Mouse (Mus musculus) intestine, embryonic 14.5 days (tissue): ENCODE data around the gene Il23r. TPM values are rescaled to one million over a fixed set of nuclear protein-coding genes. Genes with fewer than 3 reads are reported as not detected.

Experiments
- ATAC-seq: fragments of 200-750 bp; cut with Nextera tagmentation; replicated peaks from 2 replicates; pipeline ENCODE4 v1.8.0; 2017; ENCODE audit warnings: low read depth, moderate number of reproducible peaks, moderate TSS enrichment, moderate library complexity; ENCODE audit not compliant: low FRiP score, low TSS enrichment
- DNase-seq: peaks from one replicate; pipeline ENCODE4 v3.0.0-alpha.2; 2018; ENCODE audit warnings: low spot score
- H3K27ac ChIP-seq: fragments of 300-500 bp; sonication (generic); 2 replicates; pipeline ENCODE4 v1.5.1; 2014; ENCODE audit warnings: low read depth, mild to moderate bottlenecking, control low read depth
- H3K27me3 ChIP-seq: fragments of 300-500 bp; sonication (generic); replicated peaks from 2 replicates; pipeline ENCODE4 v1.6.1; 2014; ENCODE audit warnings: low read length, control low read depth; ENCODE audit not compliant: control insufficient read depth, insufficient read depth
- H3K36me3 ChIP-seq: fragments of 300-500 bp; sonication (generic); 2 replicates; pipeline ENCODE4 v1.6.1; 2014; ENCODE audit warnings: low read length, control low read depth; ENCODE audit not compliant: control insufficient read depth, insufficient read depth
- H3K4me1 ChIP-seq: fragments of 300-500 bp; sonication (generic); replicated peaks from 2 replicates; pipeline ENCODE4 v1.6.1; 2014; ENCODE audit warnings: low read length, control low read depth, mixed read lengths; ENCODE audit not compliant: control insufficient read depth, insufficient read depth
- H3K4me2 ChIP-seq: fragments of 300-500 bp; sonication (generic); 2 replicates; pipeline ENCODE4 v1.6.1; 2014; ENCODE audit warnings: low read length
- H3K4me3 ChIP-seq: fragments of 300-500 bp; sonication (generic); 2 replicates; pipeline ENCODE4 v1.5.1; 2014; ENCODE audit warnings: low read depth, low read length, control low read depth, mixed read lengths
- H3K9ac ChIP-seq: fragments of 300-500 bp; sonication (generic); 2 replicates; pipeline ENCODE4 v1.6.1; 2014; ENCODE audit warnings: mild to moderate bottlenecking, low read length
- H3K9me3 ChIP-seq: fragments of 300-500 bp; sonication (generic); 2 replicates; pipeline ENCODE4 v1.6.1; 2016; ENCODE audit warnings: low read length, control low read depth; ENCODE audit not compliant: control insufficient read depth
- WGBS: fragments of 180-500 bp; shearing (Covaris S2); extraction: QIAGEN DNeasy Blood & Tissue Kit; methylation state at CpG from one replicate; pipeline ENCODE4 v1.1.7; 2014; 5-methylcytosine and 5-hydroxymethylcytosine counted together
- polyA plus RNA-seq: library from polyadenylated mRNA; unstranded; fragments of >200 nt; fragmentation: Nextera tagmentation; extraction: Ambion mirVana; gene quantifications from 2 replicates; pipeline ENCODE4 v1.2.1, GENCODE M21; 2014

Il23r gene
- 0.12 and 0.18 TPM in 2 replicates for polyA plus RNA-seq

GRCm38 (mm10) chr6:67491755-67492154, at the start of gene Il23r:
Gene Il23r (minus strand): TSS chr6:67491855.
- H3K36me3 ChIP-seq, result no peaks in the 10 kb centered on the region
- no peak within 1 kb of the TSS for H3K9ac ChIP-seq
- no peak within 1 kb of the TSS for H3K4me3 ChIP-seq
- no peaks in the 10 kb centered on the region for H3K9me3 ChIP-seq
- H3K27me3 ChIP-seq, result no peaks in the 10 kb centered on the region
- no peaks in the 10 kb centered on the region for H3K4me1 ChIP-seq
- no peak within 1 kb of the TSS for H3K4me2 ChIP-seq
- ATAC-seq (no peak), DNase-seq (no peak)
- H3K27ac ChIP-seq, result no peak within 1 kb of the TSS
- WGBS, result 73% methylated on average over 2 of the region's 2 CpGs

- WGBS, result 4% methylated on average over 8 of the region's 8 CpGs
Measured at GRCm38 (mm10) chr6:67535777-67536054, 44.1 kb upstream of the Il23r start, which contains the start of gene Tacstd2. Gene Tacstd2 (minus strand): TSS chr6:67535796.

GRCm38 (mm10) chr6:67535005-67535776, 43.5 kb upstream of the Il23r start:
- Histone ChIP-seq H3K4me3 (peak overlapping the region; percentile 37), H3K4me1 (no peaks in the 10 kb centered on the region), H3K9me3 (no peaks in the 10 kb centered on the region), H3K36me3 (no peaks in the 10 kb centered on the region), H3K27ac (no peak overlapping the region), H3K27me3 (peaks cover 63% of the 10 kb centered on the region), H3K4me2 (peak overlapping the region; percentile 61), H3K9ac (no peak overlapping the region)
- ATAC-seq, result peak; percentile 34
- under 1% methylated on average over 62 of the region's 62 CpGs for WGBS
- DNase-seq, result peak; percentile 65

More at GRCm38 (mm10) chr6:67535777-67536054, 44.1 kb upstream of the Il23r start, which contains the start of gene Tacstd2:
- H3K4me2 ChIP-seq, result peak within 1 kb of the TSS; percentile 61
- ATAC-seq (peak; percentile 82), DNase-seq (no peak)
- no peaks in the 10 kb centered on the region for H3K4me1 ChIP-seq
- H3K9me3 ChIP-seq, result no peaks in the 10 kb centered on the region
- peak within 1 kb of the TSS; percentile 37 for H3K4me3 ChIP-seq
- no peaks in the 10 kb centered on the region for H3K36me3 ChIP-seq
- H3K27ac ChIP-seq, result no peak within 1 kb of the TSS
- H3K27me3 ChIP-seq, result peaks cover 63% of the 10 kb centered on the region
- no peak within 1 kb of the TSS for H3K9ac ChIP-seq

GRCm38 (mm10) chr6:67534191-67535004, 42.7 kb upstream of the Il23r start:
- H3K9me3 ChIP-seq, result no peaks in the 10 kb centered on the region
- no peaks in the 10 kb centered on the region for H3K4me1 ChIP-seq
- ATAC-seq (no peak), DNase-seq (no peak)
- WGBS, result 9% methylated on average over 31 of the region's 31 CpGs
- peak overlapping the region; percentile 37 for H3K4me3 ChIP-seq
- H3K27me3 ChIP-seq, result peaks cover 63% of the 10 kb centered on the region
- peak overlapping the region; percentile 61 for H3K4me2 ChIP-seq
- no peaks in the 10 kb centered on the region for H3K36me3 ChIP-seq
- no peak overlapping the region for H3K27ac ChIP-seq
- no peak overlapping the region for H3K9ac ChIP-seq

GRCm38 (mm10) chr6:67532665-67533440, 41.2 kb upstream of the Il23r start:
- DNase-seq (peak; percentile 71), ATAC-seq (peak; percentile 78; the same call in 1 of the 2 replicates)
- H3K4me3 ChIP-seq, result no peak overlapping the region
- H3K27me3 ChIP-seq, result peaks cover 62% of the 10 kb centered on the region
- no peak overlapping the region for H3K9ac ChIP-seq
- H3K9me3 ChIP-seq, result no peaks in the 10 kb centered on the region
- H3K4me2 ChIP-seq, result peak overlapping the region; percentile 27; the same call in 1 of the 2 replicates
- no peaks in the 10 kb centered on the region for H3K4me1 ChIP-seq
- no peak overlapping the region for H3K27ac ChIP-seq
- 10% methylated on average over 29 of the region's 29 CpGs for WGBS
- H3K36me3 ChIP-seq, result no peaks in the 10 kb centered on the region

GRCm38 (mm10) chr6:67531822-67532162, 40.1 kb upstream of the Il23r start:
- DNase-seq (no peak), ATAC-seq (no peak)
- H3K4me3 ChIP-seq, result no peak overlapping the region
- H3K27me3 ChIP-seq, result peaks cover 57% of the 10 kb centered on the region
- WGBS, result 62% methylated on average over 7 of the region's 7 CpGs
- H3K27ac ChIP-seq, result no peak overlapping the region
- no peak overlapping the region for H3K4me2 ChIP-seq
- H3K36me3 ChIP-seq, result no peaks in the 10 kb centered on the region
- no peaks in the 10 kb centered on the region for H3K4me1 ChIP-seq
- no peaks in the 10 kb centered on the region for H3K9me3 ChIP-seq
- no peak overlapping the region for H3K9ac ChIP-seq

GRCm38 (mm10) chr6:67530992-67531821, 39.6 kb upstream of the Il23r start:
- no peak for ATAC-seq
- no peak overlapping the region for H3K4me3 ChIP-seq
- no peaks in the 10 kb centered on the region for H3K9me3 ChIP-seq
- no peak overlapping the region for H3K27ac ChIP-seq
- no peaks in the 10 kb centered on the region for H3K36me3 ChIP-seq
- no peak overlapping the region for H3K4me2 ChIP-seq
- DNase-seq, result no peak
- no peak overlapping the region for H3K9ac ChIP-seq
- peaks cover 52% of the 10 kb centered on the region for H3K27me3 ChIP-seq
- H3K4me1 ChIP-seq, result no peaks in the 10 kb centered on the region
- 56% methylated on average over 9 of the region's 9 CpGs for WGBS

GRCm38 (mm10) chr6:67526356-67526755, 34.7 kb upstream of the Il23r start:
- H3K4me3 ChIP-seq, result no peak overlapping the region
- WGBS, result 84% methylated on average over 5 of the region's 5 CpGs
- H3K27ac ChIP-seq, result no peak overlapping the region
- no peak; the same call in 1 of the 2 replicates for ATAC-seq
- H3K9ac ChIP-seq, result no peak overlapping the region
- H3K9me3 ChIP-seq, result no peaks in the 10 kb centered on the region
- H3K4me1 ChIP-seq, result no peaks in the 10 kb centered on the region
- H3K27me3 ChIP-seq, result peaks cover 3% of the 10 kb centered on the region; the same call in 1 of the 2 replicates
- no peak for DNase-seq
- no peak overlapping the region for H3K4me2 ChIP-seq
- no peaks in the 10 kb centered on the region for H3K36me3 ChIP-seq
